Mouse (Mus musculus): ENCODE results near the gene Prdm2.

DNA sequence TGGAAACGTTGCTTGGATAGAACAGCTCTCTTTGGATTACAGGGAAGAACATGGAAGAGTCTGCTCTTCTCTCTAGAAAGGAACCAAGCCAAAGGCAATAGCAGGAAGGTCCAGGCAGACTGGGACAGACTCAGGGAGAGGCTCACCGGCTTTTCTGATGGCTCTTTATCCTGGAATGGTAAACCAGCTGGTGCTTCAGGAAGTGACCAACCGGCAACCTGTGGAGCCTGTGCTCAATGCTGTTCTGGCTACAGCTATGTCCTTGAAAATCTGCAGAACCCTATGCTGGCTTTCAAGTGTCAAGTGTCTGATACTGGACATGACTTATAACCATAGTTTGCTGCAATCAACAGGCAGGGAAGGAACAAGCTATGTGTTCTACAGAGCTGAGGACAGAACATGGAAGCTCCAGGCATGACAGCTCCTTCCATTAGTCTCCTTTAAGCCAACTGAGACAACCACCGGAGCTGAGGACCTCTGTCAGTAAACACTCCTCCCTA is 83.5 kb downstream of the Prdm2 start:
- no peak for TF ChIP-seq MAX (IDR thresholded peaks at IDR 0.05; ENCODE audit: low read length)
- no peak for TF ChIP-seq USF2 (IDR thresholded peaks at IDR 0.05; ENCODE audit: borderline replicate concordance in 1 of 2, insufficient read depth in 1 of 2, low read depth in 1 of 2, low read length in 2 of 2)
- TF ChIP-seq TCF12 (IDR thresholded peaks at IDR 0.05; ENCODE audit: low read depth, low read length) = no peak
- TF ChIP-seq CTCF (IDR thresholded peaks at IDR 0.05 in 2 of 3, conservative IDR thresholded peaks at IDR 0.05 in 1 of 3; ENCODE audit: control insufficient read depth in 1 of 3, insufficient read depth in 1 of 3, low read depth in 2 of 3, low read length in 3 of 3, poor library complexity in 1 of 3, severe bottlenecking in 1 of 3) = no peak
- TF ChIP-seq SIN3A (IDR thresholded peaks at IDR 0.05; ENCODE audit: low read length) = no peak
- no peak for TF ChIP-seq EP300 (IDR thresholded peaks at IDR 0.05; ENCODE audit: low read depth in 1 of 2, low read length in 2 of 2)
- no peak for TF ChIP-seq POLR2AphosphoS5 (IDR thresholded peaks at IDR 0.05; ENCODE audit: borderline replicate concordance, low read depth, low read length)
- TF ChIP-seq POLR2A (IDR thresholded peaks at IDR 0.05; ENCODE audit: control insufficient read depth in 1 of 2, insufficient read depth in 1 of 2, low read depth in 1 of 2, low read length in 2 of 2, poor library complexity in 1 of 2) = no peak
- no peak for TF ChIP-seq RAD21 (IDR thresholded peaks at IDR 0.05; ENCODE audit: low read depth, low read length)

All from MEL (cell line).